Mouse (Mus musculus) erythroblast, embryonic 14.5 days (primary cell): ENCODE data around the gene Fam107b.

Experiments used
- GATA1 ChIP-seq: IDR thresholded peaks from 2 replicates; pipeline ENCODE4 v1.6.1; 2012; ENCODE audit warnings: low read length, inconsistent platforms, mixed read lengths
- TAL1 ChIP-seq: IDR thresholded peaks from 3 replicates; pipeline ENCODE4 v1.6.1; 2012; ENCODE audit warnings: low read length, inconsistent platforms, mixed read lengths

DNA sequence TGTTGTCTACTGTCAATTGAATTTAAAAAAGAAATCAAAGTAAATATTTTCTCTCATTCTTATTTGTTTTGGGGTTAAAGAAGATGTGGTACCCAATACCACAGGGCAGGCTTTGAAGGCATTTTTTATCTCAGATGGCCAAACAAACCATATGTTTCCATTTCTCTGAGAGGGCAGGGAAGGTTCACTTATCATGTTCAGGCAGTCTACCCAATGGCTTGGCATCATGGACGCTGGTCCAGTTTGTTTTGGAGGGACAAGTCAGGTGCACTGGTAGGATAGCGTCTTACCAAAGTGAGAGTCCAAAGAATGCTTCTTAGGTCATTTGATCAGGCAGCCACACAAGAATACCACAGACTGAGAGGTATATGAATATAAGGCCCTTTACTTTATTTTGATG is 139.6 kb downstream of the Fam107b start:
- TF ChIP-seq GATA1 = no peak
- TF ChIP-seq TAL1 = no peak
